Mouse (Mus musculus) thymus, adult 2 months (tissue): ENCODE measurements around the gene Tnf. TPM values are rescaled to one million over a fixed set of nuclear protein-coding genes. Genes with fewer than 3 reads are reported as not detected.
A peak's percentile ranks its signal among the peaks of the same experiment; 100 is the strongest.

ENCODE experiments used
- DNase-seq: peaks from one replicate; pipeline ENCODE4 v3.0.0; 2021
- H3K27ac ChIP-seq: fragments of 200-500 bp; 2 replicates; pipeline ENCODE4 v1.5.1; 2012; ENCODE audit warnings: low read length, control low read depth; ENCODE audit not compliant: control insufficient read depth, insufficient read depth
- H3K27me3 ChIP-seq: fragments of 200-500 bp; 2 replicates; pipeline ENCODE4 v1.6.1; 2012; ENCODE audit warnings: mild to moderate bottlenecking, low read length, moderate library complexity, mixed read lengths; ENCODE audit not compliant: control insufficient read depth, insufficient read depth
- H3K36me3 ChIP-seq: fragments of 200-500 bp; 2 replicates; pipeline ENCODE4 v1.6.1; 2012; ENCODE audit warnings: mild to moderate bottlenecking, low read length, moderate library complexity; ENCODE audit not compliant: control insufficient read depth, insufficient read depth
- H3K4me1 ChIP-seq: fragments of 200-500 bp; replicated peaks from 2 replicates; pipeline ENCODE4 v1.6.1; 2012; ENCODE audit warnings: low read length; ENCODE audit not compliant: control insufficient read depth, insufficient read depth
- H3K4me3 ChIP-seq: fragments of 200-500 bp; 2 replicates; pipeline ENCODE4 v1.5.1; 2012; ENCODE audit warnings: mild to moderate bottlenecking, low read length, control low read depth, moderate library complexity; ENCODE audit not compliant: control insufficient read depth, insufficient read depth
- CTCF ChIP-seq: fragments of 200-500 bp; IDR thresholded peaks from 2 replicates; pipeline ENCODE4 v1.5.1; 2012; ENCODE audit warnings: mild to moderate bottlenecking, control low read depth, low read length, moderate library complexity, borderline replicate concordance; ENCODE audit not compliant: control insufficient read depth, poor library complexity, insufficient read depth; ENCODE audit errors: extremely low read depth
- POLR2A ChIP-seq: fragments of 200-500 bp; IDR thresholded peaks from 2 replicates; pipeline ENCODE4 v1.6.1; 2012; ENCODE audit warnings: mild to moderate bottlenecking, low read length, control low read depth, moderate library complexity; ENCODE audit not compliant: control insufficient read depth, poor library complexity, insufficient read depth; ENCODE audit errors: extremely low read depth
- WGBS: fragments of 180-500 bp; shearing (Covaris S2); methylation state at CpG from one replicate; pipeline ENCODE4 v1.1.7; 2018; 5-methylcytosine and 5-hydroxymethylcytosine counted together
- polyA plus RNA-seq: library from polyadenylated mRNA; depleted of rRNA; stranded (reverse); fragments of >200 nt; gene quantifications from 2 replicates; pipeline ENCODE4 v1.2.3, GENCODE M21; 2012

The Tnf gene
- polyA plus RNA-seq, 1 experiment = 11.4 TPM

GRCm38 (mm10) chr17:35194844-35195630 is 6.8 kb downstream of the Tnf start:
- peaks cover 49% of the 10 kb centered on the region for H3K4me1 ChIP-seq
- DNase-seq = peak; percentile 53
- no peaks in the 10 kb centered on the region for H3K36me3 ChIP-seq
- no peaks in the 10 kb centered on the region for H3K27me3 ChIP-seq
- H3K27ac ChIP-seq = peak overlapping the region; percentile 96
- WGBS = 25% methylated on average over 19 of the region's 19 CpGs
- no peak for TF ChIP-seq CTCF
- TF ChIP-seq POLR2A = no peak
- H3K4me3 ChIP-seq = peak overlapping the region; percentile 67

DNA sequence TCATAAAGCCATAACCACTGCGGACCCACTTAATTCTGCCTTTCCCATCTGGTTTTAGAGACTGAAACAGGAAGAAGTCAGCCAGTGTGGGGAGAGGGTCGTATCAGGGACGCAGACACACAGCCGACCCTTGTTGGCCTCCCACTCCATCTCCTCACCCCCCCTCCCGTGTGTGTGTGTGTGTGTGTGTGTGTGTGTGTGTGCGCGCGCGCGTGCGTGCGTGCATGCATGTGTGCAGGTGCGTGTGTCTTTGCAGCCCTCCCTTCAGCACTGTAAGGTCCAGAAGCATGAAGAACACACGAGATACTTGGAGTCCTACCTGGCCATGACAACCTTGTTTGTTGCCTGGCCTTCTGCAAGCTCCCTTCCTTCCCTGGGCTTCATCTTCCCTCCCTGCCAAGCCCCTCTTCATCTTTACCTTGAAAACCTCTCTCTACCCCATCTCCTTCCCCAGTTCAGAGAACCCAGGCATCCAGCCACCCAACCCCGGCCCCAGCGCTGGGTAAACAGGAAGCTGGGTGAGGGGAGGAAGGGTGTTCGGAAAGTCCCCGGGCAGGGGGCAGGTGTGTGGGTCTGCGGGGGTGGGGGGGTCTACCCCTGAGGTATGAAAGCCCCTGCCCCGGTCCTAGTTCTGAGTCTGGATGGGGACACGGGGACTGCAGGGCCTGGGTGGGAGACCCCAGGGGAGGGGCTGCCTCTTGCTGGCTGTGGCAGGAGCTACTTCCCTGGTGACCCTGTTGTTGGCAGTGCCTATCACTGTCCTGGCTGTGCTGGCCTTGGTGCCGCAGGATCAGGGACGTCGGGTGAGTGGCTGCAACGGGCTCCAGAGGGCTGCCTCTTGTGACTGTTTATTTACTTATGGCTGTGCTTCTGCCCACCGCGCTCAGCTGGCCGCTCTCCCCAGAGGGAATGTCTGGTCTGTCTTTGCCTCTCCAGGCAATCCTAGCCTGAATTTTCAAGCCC is 7.6 kb downstream of the Tnf start, which contains the start of gene Ltb:
TSS of gene Ltb (plus strand) at position 559 of the 963 bp plus-strand sequence.
- no peaks in the 10 kb centered on the region for H3K27me3 ChIP-seq
- WGBS = 4% methylated on average over 28 of the region's 28 CpGs
- peaks cover 50% of the 10 kb centered on the region for H3K4me1 ChIP-seq
- peak within 1 kb of the TSS; percentile 96 for H3K27ac ChIP-seq
- H3K4me3 ChIP-seq = peak within 1 kb of the TSS; percentile 67
- H3K36me3 ChIP-seq = no peaks in the 10 kb centered on the region
- TF ChIP-seq CTCF (no peak), POLR2A (peak; percentile 88)
- peak; percentile 91 for DNase-seq

DNA sequence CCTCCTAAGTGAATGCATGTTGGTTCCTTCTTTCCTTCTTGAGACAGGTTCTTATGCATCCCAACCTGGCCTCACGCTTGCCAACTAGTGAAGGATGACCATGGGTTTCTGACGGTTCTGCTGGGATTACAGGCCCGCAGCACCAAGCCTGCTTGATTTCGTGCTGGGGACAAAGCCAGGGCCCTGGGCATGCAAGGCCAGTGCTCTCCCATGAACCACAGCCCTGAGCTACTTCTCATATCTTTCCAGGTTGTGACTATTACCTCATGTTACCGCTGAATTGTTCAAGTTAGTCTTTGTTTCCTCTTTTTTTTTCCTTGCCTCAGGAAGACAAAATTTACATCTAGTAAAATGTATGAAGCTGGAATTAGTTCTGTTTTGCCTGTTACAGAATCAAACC is 8.9 kb downstream of the Tnf start:
- WGBS = 62% methylated on average over 5 of the region's 5 CpGs
- H3K4me1 ChIP-seq = peaks cover 53% of the 10 kb centered on the region
- H3K27me3 ChIP-seq = no peaks in the 10 kb centered on the region
- H3K4me3 ChIP-seq = no peak overlapping the region
- no peak for DNase-seq
- no peaks in the 10 kb centered on the region for H3K36me3 ChIP-seq
- peak overlapping the region; percentile 96 for H3K27ac ChIP-seq
- TF ChIP-seq CTCF = no peak
- no peak for TF ChIP-seq POLR2A

DNA sequence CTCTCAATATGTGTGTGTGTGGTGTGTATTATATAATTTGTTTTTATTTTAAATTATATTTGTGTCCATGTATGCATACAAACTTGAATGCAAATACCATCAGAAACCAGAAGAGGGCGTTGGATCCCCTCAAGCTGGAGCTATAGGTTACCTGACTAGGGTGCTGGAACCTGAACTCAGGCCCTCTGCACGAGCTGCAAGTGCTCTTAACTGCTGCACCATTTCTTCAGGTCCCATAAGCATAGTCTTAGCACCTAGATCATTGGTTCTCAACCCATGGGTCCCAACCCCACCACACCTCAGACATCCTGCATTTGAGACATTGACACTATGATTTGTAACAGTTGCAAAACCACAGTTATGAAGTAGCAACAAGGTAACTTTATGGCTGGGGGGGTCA is 10.1 kb downstream of the Tnf start:
- Histone ChIP-seq H3K27ac (no peak overlapping the region), H3K4me1 (peaks cover 52% of the 10 kb centered on the region), H3K27me3 (no peaks in the 10 kb centered on the region), H3K36me3 (no peaks in the 10 kb centered on the region), H3K4me3 (no peak overlapping the region)
- 81% methylated on average over 2 of the region's 2 CpGs for WGBS
- TF ChIP-seq POLR2A (no peak), CTCF (no peak)
- no peak for DNase-seq

DNA sequence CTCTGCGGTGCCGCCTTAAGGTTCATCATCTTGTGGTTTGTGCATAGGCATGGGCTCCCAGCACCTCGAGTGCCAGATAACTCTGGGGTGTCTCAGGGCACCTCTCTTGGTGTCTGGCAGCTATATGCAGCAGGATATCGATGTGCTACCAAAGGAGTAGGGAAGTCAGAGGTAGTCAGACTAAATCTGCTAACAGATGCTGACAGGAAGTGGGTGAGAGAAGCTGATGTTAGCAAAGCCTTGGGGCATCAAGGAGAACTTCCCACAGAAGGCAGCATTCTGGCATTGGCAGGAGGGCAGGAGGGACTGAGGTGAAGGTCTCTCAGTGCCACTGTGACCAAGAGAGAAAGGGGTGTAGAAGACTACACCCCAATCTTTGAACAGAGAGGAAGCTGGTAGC is 11.7 kb downstream of the Tnf start:
- peak; percentile 57 for DNase-seq
- no peak for TF ChIP-seq CTCF
- no peak for TF ChIP-seq POLR2A
- no peaks in the 10 kb centered on the region for H3K27me3 ChIP-seq
- peak overlapping the region; percentile 97 for H3K27ac ChIP-seq
- peaks cover 58% of the 10 kb centered on the region for H3K4me1 ChIP-seq
- H3K36me3 ChIP-seq = no peaks in the 10 kb centered on the region
- 9% methylated on average over 4 of the region's 4 CpGs for WGBS
- H3K4me3 ChIP-seq = no peak overlapping the region

- peak overlapping the region; percentile 97 for H3K27ac ChIP-seq
- H3K4me3 ChIP-seq = no peak overlapping the region
- H3K4me1 ChIP-seq = peaks cover 66% of the 10 kb centered on the region
- no peaks in the 10 kb centered on the region for H3K36me3 ChIP-seq
- DNase-seq = no peak
- H3K27me3 ChIP-seq = no peaks in the 10 kb centered on the region
- TF ChIP-seq CTCF (no peak), POLR2A (no peak)
- WGBS = 14% methylated on average over 1 of the region's 1 CpGs
Observed at GRCm38 (mm10) chr17:35189186-35189585, 12.6 kb downstream of the Tnf start.

- peak; percentile 13 for DNase-seq
- Histone ChIP-seq H3K4me1 (peaks cover 58% of the 10 kb centered on the region), H3K27me3 (no peaks in the 10 kb centered on the region), H3K36me3 (no peaks in the 10 kb centered on the region), H3K27ac (peak within 1 kb of the TSS; percentile 97), H3K4me3 (no peak within 1 kb of the TSS)
- TF ChIP-seq CTCF = no peak
- no peak for TF ChIP-seq POLR2A
- WGBS = 39% methylated on average over 7 of the region's 7 CpGs
Observed at GRCm38 (mm10) chr17:35187959-35188610, 13.7 kb downstream of the Tnf start, which contains the start of gene Lst1. Gene Lst1, minus strand, starts transcription at chr17:35188439.
